Mouse (Mus musculus) limb, embryonic 14.5 days (tissue): ENCODE data around the gene Zkscan16. TPM values are rescaled to one million over a fixed set of nuclear protein-coding genes. Genes with fewer than 3 reads are reported as not detected.

ENCODE experiments used
- ATAC-seq: fragments of 200-750 bp; cut with Nextera tagmentation; 2 replicates; pipeline ENCODE4 v1.8.0; 2017; ENCODE audit warnings: low read depth, moderate number of reproducible peaks, moderate TSS enrichment; ENCODE audit not compliant: low FRiP score
- DNase-seq: peaks from one replicate; pipeline ENCODE4 v3.0.0-alpha.2; 2015; ENCODE audit warnings: low spot score
- H3K27ac ChIP-seq: fragments of 300-500 bp; sonication (generic); replicated peaks from 2 replicates; pipeline ENCODE4 v1.5.1; 2014; ENCODE audit warnings: low read depth, mild to moderate bottlenecking, low read length, moderate library complexity, mixed read lengths
- H3K27me3 ChIP-seq: fragments of 300-500 bp; sonication (generic); 2 replicates; pipeline ENCODE4 v1.6.1; 2014; ENCODE audit warnings: low read length, mixed read lengths; ENCODE audit not compliant: control insufficient read depth, insufficient read depth
- H3K36me3 ChIP-seq: fragments of 300-500 bp; sonication (generic); 2 replicates; pipeline ENCODE4 v1.6.1; 2014; ENCODE audit warnings: mild to moderate bottlenecking, low read length, moderate library complexity, mixed read lengths; ENCODE audit not compliant: control insufficient read depth, insufficient read depth
- H3K4me1 ChIP-seq: fragments of 300-500 bp; sonication (generic); 2 replicates; pipeline ENCODE4 v1.6.1; 2014; ENCODE audit warnings: antibody characterized with exemption, low read length, mixed read lengths; ENCODE audit not compliant: control insufficient read depth, insufficient read depth
- H3K4me2 ChIP-seq: fragments of 300-500 bp; sonication (generic); replicated peaks from 2 replicates; pipeline ENCODE4 v1.6.1; 2014; ENCODE audit warnings: low read depth, mild to moderate bottlenecking, low read length, moderate library complexity; ENCODE audit not compliant: severe bottlenecking
- H3K4me3 ChIP-seq: fragments of 300-500 bp; sonication (generic); replicated peaks from 2 replicates; pipeline ENCODE4 v1.5.1; 2014; ENCODE audit warnings: low read length
- H3K9ac ChIP-seq: fragments of 300-500 bp; sonication (generic); 2 replicates; pipeline ENCODE4 v1.6.1; 2014; ENCODE audit warnings: mild to moderate bottlenecking, low read depth, low read length, moderate library complexity; ENCODE audit not compliant: severe bottlenecking
- H3K9me3 ChIP-seq: fragments of 300-500 bp; sonication (generic); 2 replicates; pipeline ENCODE4 v1.6.1; 2016; ENCODE audit warnings: low read length; ENCODE audit not compliant: control insufficient read depth
- POLR2A ChIP-seq: fragments of 200-500 bp; IDR thresholded peaks from 2 replicates; pipeline ENCODE4 v1.8.0; 2012; ENCODE audit warnings: inconsistent platforms, mild to moderate bottlenecking, moderate library complexity, borderline replicate concordance; ENCODE audit not compliant: insufficient read depth, insufficient read length; ENCODE audit errors: extremely low read depth
- WGBS: fragments of 180-500 bp; shearing (Covaris S2); extraction: QIAGEN DNeasy Blood & Tissue Kit; methylation state at CpG from one replicate; pipeline ENCODE4 v1.1.7; 2014; 5-methylcytosine and 5-hydroxymethylcytosine counted together
- polyA plus RNA-seq, 2 experiments: library from polyadenylated mRNA; depleted of rRNA in 1 of 2; stranded (reverse) in 1 of 2; unstranded in 1 of 2; fragments of >200 nt; fragmentation: Nextera tagmentation in 1 of 2; extraction: Ambion mirVana in 1 of 2; gene quantifications; 2 replicates each; pipeline versions ENCODE4 v1.2.1 to v1.2.3; 2012 to 2014

Zkscan16 gene
- polyA plus RNA-seq, 2 experiments = 0.91 to 2.5 TPM

DNA sequence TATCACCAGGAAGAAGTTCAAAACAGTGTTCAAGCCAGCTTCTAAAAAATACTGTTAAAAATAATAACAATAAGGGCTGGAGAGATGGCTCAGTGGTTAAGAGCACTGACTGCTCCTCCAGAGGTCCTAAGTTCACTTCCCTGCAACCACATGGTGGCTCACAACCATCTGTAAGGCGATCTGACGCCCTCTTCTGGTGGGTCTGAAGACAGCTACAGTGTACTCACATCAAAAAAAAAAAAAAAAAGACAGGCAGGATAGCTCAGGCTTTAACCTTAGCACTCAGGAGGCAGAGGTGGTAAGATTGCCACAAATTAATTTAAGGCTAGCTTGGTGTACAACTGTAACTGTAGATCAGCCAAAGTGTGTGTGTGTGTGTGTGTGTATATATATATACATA is 57.2 kb downstream of the Zkscan16 start:
- Histone ChIP-seq H3K4me1 (peaks cover 11% of the 10 kb centered on the region; the same call in 1 of the 2 replicates), H3K27ac (no peak overlapping the region), H3K4me2 (no peak overlapping the region), H3K4me3 (no peak overlapping the region), H3K9ac (no peak overlapping the region), H3K27me3 (no peaks in the 10 kb centered on the region), H3K9me3 (no peaks in the 10 kb centered on the region), H3K36me3 (no peaks in the 10 kb centered on the region)
- DNase-seq (no peak), ATAC-seq (no peak)
- 0% methylated on average over 2 of the region's 2 CpGs for WGBS
- TF ChIP-seq POLR2A = no peak

DNA sequence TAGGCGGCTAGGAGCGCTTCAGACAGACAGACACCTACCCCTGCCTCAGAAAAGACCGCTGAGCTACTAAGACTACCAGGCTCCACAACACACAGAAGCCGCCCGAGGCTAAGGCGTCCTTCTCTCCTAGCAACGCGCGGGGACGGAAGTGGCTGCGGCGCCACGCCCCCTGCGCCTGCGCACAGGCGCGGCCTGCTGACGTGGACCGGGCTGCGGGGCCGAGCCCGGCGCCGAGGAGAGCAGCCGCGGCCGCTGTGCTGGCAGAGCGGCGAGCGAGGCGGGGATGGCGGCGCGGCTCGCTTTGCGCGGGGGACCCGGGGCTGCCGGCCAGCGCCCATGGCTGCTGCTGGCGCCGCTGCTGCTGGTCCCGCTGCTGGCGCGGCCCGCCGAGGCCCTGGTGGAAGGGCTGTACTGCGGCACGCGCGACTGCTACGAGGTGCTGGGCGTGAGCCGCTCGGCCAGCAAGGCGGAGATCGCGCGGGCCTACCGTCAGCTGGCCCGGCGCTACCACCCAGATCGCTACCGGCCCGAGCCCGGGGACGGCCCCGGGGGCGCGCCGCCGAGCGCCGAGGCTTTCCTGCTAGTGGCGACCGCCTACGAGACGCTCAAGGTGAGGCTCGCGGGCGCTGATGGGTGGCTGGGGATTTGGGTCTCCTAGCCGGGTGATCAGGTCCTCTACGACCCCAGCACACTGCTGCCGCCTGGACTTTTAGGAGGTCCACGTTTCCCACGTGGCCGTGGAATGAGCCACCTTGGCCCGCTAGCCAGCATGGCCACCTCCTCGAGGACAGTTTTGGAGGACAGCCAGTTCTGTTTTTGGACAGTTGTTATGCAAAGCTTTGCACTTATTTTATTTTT is 59.7 kb downstream of the Zkscan16 start, which contains the start of gene Gm20503:
TSS of gene Gm20503 (plus strand) at position 263 of the 858 bp plus-strand sequence.
- peak; percentile 93 for DNase-seq
- Histone ChIP-seq H3K4me3 (peak within 1 kb of the TSS; percentile 99), H3K4me2 (peak within 1 kb of the TSS; percentile 81), H3K27ac (peak within 1 kb of the TSS; percentile 74), H3K4me1 (peaks cover 18% of the 10 kb centered on the region), H3K27me3 (no peaks in the 10 kb centered on the region), H3K9ac (peak within 1 kb of the TSS; percentile 93), H3K36me3 (no peaks in the 10 kb centered on the region), H3K9me3 (no peaks in the 10 kb centered on the region)
- peak; percentile 84; the same call in 1 of the 2 replicates for TF ChIP-seq POLR2A
- 1% methylated on average over 58 of the region's 89 CpGs for WGBS
- ATAC-seq = peak; percentile 98

DNA sequence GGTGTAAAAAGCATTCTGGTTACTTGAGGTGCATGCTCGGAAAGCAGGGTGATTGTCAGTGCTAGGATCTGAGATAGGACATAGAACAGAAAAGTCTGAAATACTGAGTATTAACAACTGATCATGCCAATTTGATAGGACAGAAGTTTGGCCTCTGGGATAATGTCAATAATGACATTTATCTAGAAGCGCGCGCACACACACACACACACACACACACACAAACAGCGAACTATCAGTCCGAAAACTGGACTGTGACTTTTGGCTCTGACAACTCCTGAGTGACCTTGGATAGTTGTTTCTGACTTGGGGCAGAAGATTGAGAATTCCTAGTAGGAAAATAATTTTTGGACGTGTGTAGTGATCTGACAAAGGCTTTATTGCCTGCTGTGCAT is 60.4 kb downstream of the Zkscan16 start:
- WGBS = 27% methylated on average over 7 of the region's 7 CpGs
- H3K27ac ChIP-seq = peak overlapping the region; percentile 74; the same call in 1 of the 2 replicates
- H3K9ac ChIP-seq = peak overlapping the region; percentile 93

DNA sequence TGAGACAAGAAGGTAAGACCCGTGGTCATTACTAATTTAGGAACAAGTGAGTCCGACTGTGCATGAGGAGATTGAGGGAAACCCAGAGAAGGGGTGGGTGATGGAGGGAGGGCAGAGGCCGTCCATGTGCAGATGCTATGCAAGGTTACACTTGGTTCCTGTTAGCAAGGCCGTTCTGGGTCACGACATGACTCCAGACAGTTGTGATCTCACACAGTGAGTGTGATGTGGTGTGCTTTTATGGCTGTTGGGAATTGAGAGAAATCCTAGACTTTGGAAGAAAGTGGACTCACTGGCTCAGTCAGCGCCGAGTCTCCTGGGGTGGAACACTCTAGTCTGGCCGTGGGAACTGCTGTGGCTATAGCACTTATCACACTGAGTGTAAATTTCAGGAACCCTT is 62.8 kb downstream of the Zkscan16 start:
- H3K27ac ChIP-seq = no peak overlapping the region
- 41% methylated on average over 8 of the region's 8 CpGs for WGBS
- TF ChIP-seq POLR2A = no peak
- H3K4me2 ChIP-seq = no peak overlapping the region
- no peak overlapping the region for H3K4me3 ChIP-seq
- no peaks in the 10 kb centered on the region for H3K36me3 ChIP-seq
- no peak overlapping the region for H3K9ac ChIP-seq
- no peaks in the 10 kb centered on the region for H3K9me3 ChIP-seq
- ATAC-seq = no peak
- H3K4me1 ChIP-seq = peaks cover 19% of the 10 kb centered on the region
- no peaks in the 10 kb centered on the region for H3K27me3 ChIP-seq
- no peak for DNase-seq

More for the DNA sequence above, 60.4 kb downstream of the Zkscan16 start:
- no peak for TF ChIP-seq POLR2A
- DNase-seq (no peak), ATAC-seq (no peak)
- Histone ChIP-seq H3K27me3 (no peaks in the 10 kb centered on the region), H3K4me3 (peak overlapping the region; percentile 99), H3K4me2 (peak overlapping the region; percentile 81), H3K4me1 (peaks cover 19% of the 10 kb centered on the region), H3K9me3 (no peaks in the 10 kb centered on the region), H3K36me3 (no peaks in the 10 kb centered on the region)

DNA sequence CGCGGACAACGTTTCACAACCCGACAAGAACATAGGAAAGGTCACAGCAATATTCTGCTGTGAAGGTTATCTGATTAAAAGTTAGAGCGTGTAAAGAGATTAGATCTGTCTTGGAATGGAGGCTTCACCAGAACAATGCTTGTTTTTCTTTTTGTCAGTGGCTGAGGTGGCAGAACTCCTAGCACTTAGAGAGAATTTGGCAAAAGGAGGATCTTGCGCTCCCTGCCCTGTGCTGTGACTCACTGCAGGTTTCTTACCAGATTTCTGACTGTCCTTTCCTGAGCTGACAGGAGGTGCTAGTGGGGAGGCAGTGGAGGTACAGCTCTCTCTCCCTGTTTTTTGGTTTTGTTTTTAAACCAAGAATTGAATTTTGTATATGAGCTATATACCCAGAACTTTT is 63.6 kb downstream of the Zkscan16 start:
- H3K4me1 ChIP-seq = peaks cover 19% of the 10 kb centered on the region
- no peak for TF ChIP-seq POLR2A
- DNase-seq (no peak), ATAC-seq (no peak)
- no peaks in the 10 kb centered on the region for H3K36me3 ChIP-seq
- H3K27me3 ChIP-seq = no peaks in the 10 kb centered on the region
- no peaks in the 10 kb centered on the region for H3K9me3 ChIP-seq
- no peak overlapping the region for H3K9ac ChIP-seq
- no peak overlapping the region for H3K27ac ChIP-seq
- 85% methylated on average over 6 of the region's 6 CpGs for WGBS
- no peak overlapping the region for H3K4me3 ChIP-seq
- no peak overlapping the region for H3K4me2 ChIP-seq

Other genes with a start within 250 kb of the Zkscan16 start
- 0.20 and 0.70 TPM in 2 replicates for gene Olfr267, start 155.9 kb upstream of the Zkscan16 start, polyA plus RNA-seq (2012; rRNA removed)
- 0.07 and 0.19 TPM in 2 replicates for gene Olfr267, start 155.9 kb upstream of the Zkscan16 start, polyA plus RNA-seq (2014; fragmentation: Nextera tagmentation; extraction: Ambion mirVana)
- gene Ecpas, start 30.9 kb upstream of the Zkscan16 start, polyA plus RNA-seq (2012; rRNA removed) = 21.4 and 25.7 TPM in 2 replicates
- gene Ecpas, start 30.9 kb upstream of the Zkscan16 start, polyA plus RNA-seq (2014; fragmentation: Nextera tagmentation; extraction: Ambion mirVana) = 41.9 and 46.9 TPM in 2 replicates
- gene Ptgr1, start 43.5 kb downstream of the Zkscan16 start, polyA plus RNA-seq (2012; rRNA removed) = 12.8 and 19.2 TPM in 2 replicates
- gene Ptgr1, start 43.5 kb downstream of the Zkscan16 start, polyA plus RNA-seq (2014; fragmentation: Nextera tagmentation; extraction: Ambion mirVana) = 32.5 and 34.7 TPM in 2 replicates
- gene Dnajc25, start 51.4 kb downstream of the Zkscan16 start, polyA plus RNA-seq (2012; rRNA removed) = 10.1 and 10.7 TPM in 2 replicates
- gene Dnajc25, start 51.4 kb downstream of the Zkscan16 start, polyA plus RNA-seq (2014; fragmentation: Nextera tagmentation; extraction: Ambion mirVana) = 18.3 and 20.8 TPM in 2 replicates
- gene Gm20503, start 59.6 kb downstream of the Zkscan16 start, polyA plus RNA-seq (2012; rRNA removed) = 0.14 TPM in 1 of 2 replicates, not detected in the other
- 15.8 and 19.0 TPM in 2 replicates for gene Gm20503, start 59.6 kb downstream of the Zkscan16 start, polyA plus RNA-seq (2014; fragmentation: Nextera tagmentation; extraction: Ambion mirVana)
- 60.9 and 72.3 TPM in 2 replicates for gene Gng10, start 91.5 kb downstream of the Zkscan16 start, polyA plus RNA-seq (2012; rRNA removed)
- 143 and 177 TPM in 2 replicates for gene Gng10, start 91.5 kb downstream of the Zkscan16 start, polyA plus RNA-seq (2014; fragmentation: Nextera tagmentation; extraction: Ambion mirVana)
- not detected in 2 replicates for gene AI481877, start 195.4 kb downstream of the Zkscan16 start, polyA plus RNA-seq (2012; rRNA removed)
- gene AI481877, start 195.4 kb downstream of the Zkscan16 start, polyA plus RNA-seq (2014; fragmentation: Nextera tagmentation; extraction: Ambion mirVana) = not detected in 2 replicates
- gene Ugcg, start 245.6 kb downstream of the Zkscan16 start, polyA plus RNA-seq (2012; rRNA removed) = 34.0 and 43.7 TPM in 2 replicates
- 13.9 and 15.3 TPM in 2 replicates for gene Ugcg, start 245.6 kb downstream of the Zkscan16 start, polyA plus RNA-seq (2014; fragmentation: Nextera tagmentation; extraction: Ambion mirVana)